Mouse (Mus musculus) testis, adult 2 months (tissue): ENCODE results near the gene Scnm1. TPM values are rescaled to one million over a fixed set of nuclear protein-coding genes. Genes with fewer than 3 reads are reported as not detected.
"Not testable (repeated sequence)": the region's sequence is repeated elsewhere in the genome, so short reads cannot be mapped to it uniquely, and the experiment has no call there.

ENCODE experiments used
- H3K27ac ChIP-seq: fragments of 200-500 bp; 2 replicates; pipeline ENCODE4 v1.5.1; 2012; ENCODE audit warnings: low read depth, low read length; ENCODE audit not compliant: control insufficient read depth, insufficient read depth
- H3K27me3 ChIP-seq: fragments of 200-500 bp; 2 replicates; pipeline ENCODE4 v1.6.1; 2012; ENCODE audit warnings: mild to moderate bottlenecking, low read length, moderate library complexity; ENCODE audit not compliant: control insufficient read depth, insufficient read depth
- H3K36me3 ChIP-seq: fragments of 200-500 bp; 2 replicates; pipeline ENCODE4 v1.6.1; 2012; ENCODE audit warnings: mild to moderate bottlenecking, low read length; ENCODE audit not compliant: control insufficient read depth, insufficient read depth
- H3K4me1 ChIP-seq: fragments of 200-500 bp; 2 replicates; pipeline ENCODE4 v1.6.1; 2012; ENCODE audit warnings: low read length; ENCODE audit not compliant: control insufficient read depth, insufficient read depth
- H3K4me3 ChIP-seq: fragments of 200-500 bp; 2 replicates; pipeline ENCODE4 v1.5.1; 2012; ENCODE audit warnings: low read depth, mild to moderate bottlenecking, low read length, moderate library complexity, mixed read lengths; ENCODE audit not compliant: control insufficient read depth
- CTCF ChIP-seq: fragments of 200-500 bp; IDR thresholded peaks from 2 replicates; pipeline ENCODE4 v1.5.1; 2012; ENCODE audit warnings: low read depth, mild to moderate bottlenecking, inconsistent platforms, low read length, moderate library complexity; ENCODE audit not compliant: control insufficient read depth, insufficient read depth, insufficient replicate concordance
- POLR2A ChIP-seq: fragments of 200-500 bp; IDR thresholded peaks from 2 replicates; pipeline ENCODE4 v1.6.1; 2012; ENCODE audit warnings: low read depth, mild to moderate bottlenecking, inconsistent platforms, low read length, moderate library complexity; ENCODE audit not compliant: control insufficient read depth
- polyA plus RNA-seq: library from polyadenylated mRNA; depleted of rRNA; stranded (reverse); fragments of >200 nt; gene quantifications from 2 replicates; pipeline ENCODE4 v1.2.3, GENCODE M21; 2012

Scnm1 gene
- polyA plus RNA-seq, 1 experiment, result 41.4 TPM

- Histone ChIP-seq H3K4me1 (no peaks in the 10 kb centered on the region), H3K4me3 (no peak within 1 kb of the TSS), H3K27me3 (no peaks in the 10 kb centered on the region), H3K27ac (no peak within 1 kb of the TSS), H3K36me3 (peaks cover 2% of the 10 kb centered on the region)
- TF ChIP-seq CTCF, result peak; percentile 26; the same call in 1 of the 2 replicates
- no peak for TF ChIP-seq POLR2A
Observed at GRCm38 (mm10) chr3:95124246-95124645, 9.6 kb downstream of the Scnm1 start, which contains the start of gene Tmod4. Gene Tmod4 (plus strand): TSS chr3:95124476.

- Histone ChIP-seq H3K4me3 (no peak overlapping the region), H3K4me1 (no peaks in the 10 kb centered on the region), H3K27me3 (no peaks in the 10 kb centered on the region), H3K27ac (no peak overlapping the region), H3K36me3 (peaks cover 2% of the 10 kb centered on the region)
- TF ChIP-seq POLR2A (no peak), CTCF (no peak)
Observed at GRCm38 (mm10) chr3:95121580-95121979, 12.2 kb downstream of the Scnm1 start.

- TF ChIP-seq CTCF (no peak), POLR2A (no peak)
- H3K36me3 ChIP-seq, result peaks cover 2% of the 10 kb centered on the region
- no peaks in the 10 kb centered on the region for H3K4me1 ChIP-seq
- H3K27me3 ChIP-seq, result no peaks in the 10 kb centered on the region
- H3K27ac ChIP-seq, result no peak overlapping the region
- H3K4me3 ChIP-seq, result no peak overlapping the region
Observed at GRCm38 (mm10) chr3:95117751-95118150, 16.1 kb downstream of the Scnm1 start.

DNA sequence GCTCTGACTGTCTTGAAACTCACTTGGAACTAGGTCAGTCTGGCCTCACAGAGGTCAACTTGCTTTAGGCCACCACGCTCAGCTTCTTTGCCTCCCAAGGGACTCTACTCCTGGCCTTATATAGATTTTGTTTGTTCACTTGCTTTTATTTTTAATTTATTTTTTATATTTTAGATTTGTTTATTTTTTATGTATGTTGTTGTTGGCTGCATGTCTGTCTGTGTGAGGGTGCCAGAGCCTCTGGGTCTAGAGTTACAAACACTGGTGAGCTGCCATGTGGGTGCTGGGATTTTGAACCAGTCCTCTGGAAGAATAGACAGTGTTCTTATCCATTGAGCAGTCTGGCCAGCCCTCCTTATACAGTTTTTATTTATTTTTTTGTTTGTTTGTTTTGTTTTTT lies 21.1 kb downstream of the Scnm1 start:
- H3K27me3 ChIP-seq, result no peaks in the 10 kb centered on the region
- H3K4me3 ChIP-seq, result no peak overlapping the region
- no peak for TF ChIP-seq CTCF
- no peak for TF ChIP-seq POLR2A
- no peaks in the 10 kb centered on the region for H3K4me1 ChIP-seq
- no peaks in the 10 kb centered on the region for H3K36me3 ChIP-seq
- no peak overlapping the region for H3K27ac ChIP-seq

DNA sequence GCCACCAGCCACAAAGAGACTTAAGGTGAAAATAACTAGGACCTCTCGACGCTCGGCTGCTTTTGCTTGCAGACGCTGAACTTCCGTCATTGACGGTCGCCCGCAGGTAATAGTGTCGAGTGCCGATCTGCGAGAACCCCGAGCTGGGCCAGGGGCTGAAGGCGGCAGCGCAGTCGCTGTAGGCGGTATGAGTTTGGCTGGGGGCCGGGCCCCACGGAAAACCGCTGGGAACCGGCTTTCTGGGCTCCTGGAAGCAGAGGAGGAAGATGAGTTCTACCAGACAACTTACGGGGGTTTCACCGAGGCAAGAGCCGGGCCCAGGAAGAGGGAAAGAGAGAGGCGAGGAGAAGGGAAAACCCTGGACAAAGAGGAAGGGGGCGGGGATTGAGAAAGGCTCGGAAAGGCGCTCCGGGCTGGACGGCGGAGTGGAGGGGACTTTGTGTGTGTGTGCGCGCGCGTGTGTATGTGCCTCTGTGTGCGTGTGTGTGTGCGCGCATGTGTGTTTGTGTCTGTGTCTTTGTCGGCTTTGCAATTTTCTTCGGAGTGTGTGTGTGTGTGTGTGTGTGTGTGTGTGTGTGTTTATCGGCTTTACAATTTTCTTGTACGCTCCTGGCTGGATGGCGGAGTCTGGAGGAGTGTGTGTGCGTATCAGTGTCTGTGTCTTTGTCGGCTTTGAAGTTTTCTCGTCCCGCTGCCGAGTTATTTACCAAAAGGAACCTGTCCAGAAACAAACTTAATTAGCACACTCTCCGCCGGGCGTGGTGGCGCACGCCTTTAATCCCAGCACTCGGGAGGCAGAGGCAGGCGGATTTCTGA lies 22.7 kb downstream of the Scnm1 start, which contains the start of gene Vps72:
Gene Vps72, plus strand, starts transcription at position 112 of the 816 bp plus-strand sequence.
- Histone ChIP-seq H3K27ac (peak within 1 kb of the TSS; percentile 89), H3K36me3 (no peaks in the 10 kb centered on the region), H3K27me3 (no peaks in the 10 kb centered on the region), H3K4me1 (no peaks in the 10 kb centered on the region), H3K4me3 (peak within 1 kb of the TSS; percentile 95)
- peak; percentile 72 for TF ChIP-seq POLR2A
- no peak for TF ChIP-seq CTCF

GRCm38 (mm10) chr3:95107898-95108297 lies 25.9 kb downstream of the Scnm1 start:
- Histone ChIP-seq H3K4me3 (no peak overlapping the region), H3K27ac (no peak overlapping the region), H3K4me1 (no peaks in the 10 kb centered on the region), H3K36me3 (no peaks in the 10 kb centered on the region), H3K27me3 (no peaks in the 10 kb centered on the region)
- TF ChIP-seq POLR2A (no peak), CTCF (no peak)

DNA sequence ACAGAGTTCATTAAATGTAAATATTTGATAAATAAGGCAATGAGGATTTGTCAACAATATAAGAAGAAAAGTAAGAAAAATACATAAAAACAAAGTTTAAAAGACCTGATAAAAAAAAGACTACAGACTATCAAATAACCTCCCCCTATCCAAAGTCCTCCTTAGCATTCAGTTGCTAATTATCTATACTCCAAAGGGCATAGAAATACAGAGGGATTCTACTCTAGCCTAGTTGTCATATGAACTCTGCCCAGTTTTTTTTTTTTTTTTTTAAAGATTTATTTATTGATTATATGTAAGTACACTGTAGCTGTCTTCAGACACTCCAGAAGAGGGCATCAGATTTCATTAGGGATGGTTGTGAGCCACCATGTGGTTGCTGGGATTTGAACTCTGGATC lies 26.5 kb downstream of the Scnm1 start:
- H3K4me3 ChIP-seq, H3K27ac ChIP-seq: not testable (repeated sequence)

GRCm38 (mm10) chr3:95106338-95107117 lies 27.3 kb downstream of the Scnm1 start, which contains the start of gene Pip5k1a:
Gene Pip5k1a (minus strand): TSS chr3:95106930.
- H3K27me3 ChIP-seq, result no peaks in the 10 kb centered on the region
- H3K4me1 ChIP-seq, result no peaks in the 10 kb centered on the region
- H3K27ac ChIP-seq, result peak within 1 kb of the TSS; percentile 91
- H3K4me3 ChIP-seq, result peak within 1 kb of the TSS; percentile 86
- TF ChIP-seq POLR2A (peak; percentile 87), CTCF (no peak)
- no peaks in the 10 kb centered on the region for H3K36me3 ChIP-seq

More for the DNA sequence above, 26.5 kb downstream of the Scnm1 start:
- not testable (repeated sequence) for H3K36me3 ChIP-seq, H3K4me1 ChIP-seq, H3K27me3 ChIP-seq
